Mouse (Mus musculus): ENCODE measurements around the gene Zbtb16. TPM values are rescaled to one million over a fixed set of nuclear protein-coding genes. Genes with fewer than 3 reads are reported as not detected.

Zbtb16 gene
- total and polyA plus RNA-seq, 2 experiments, result 7.2 to 24.2 TPM

- no peak overlapping the region for H3K9ac ChIP-seq (ENCODE audit: low read depth, low read length)
- H3K4me3 ChIP-seq (ENCODE audit: insufficient read depth, low read depth, low read length), result no peak overlapping the region
- no peak overlapping the region for H3K27ac ChIP-seq (replicated peaks; ENCODE audit: insufficient read depth, low read depth, low read length)
- peak; percentile 13 for DNase-seq (ENCODE audit: extremely low read depth, low read depth, low spot score)
- H3K4me1 ChIP-seq (ENCODE audit: control insufficient read depth, insufficient read depth, low read length), result peaks cover 54% of the 10 kb centered on the region
- TF ChIP-seq CTCF (IDR thresholded peaks at IDR 0.05; ENCODE audit: low read depth, low read length) (no peak), POLR2A (IDR thresholded peaks at IDR 0.05; ENCODE audit: extremely low read depth, insufficient read depth, low read length) (no peak)
- H3K36me3 ChIP-seq (ENCODE audit: control insufficient read depth, insufficient read depth, low read length), result 0 out of 2 replicates have a peak, but pooled peaks cover 2% of the 10 kb centered on the region
- no peaks in the 10 kb centered on the region for H3K27me3 ChIP-seq (ENCODE audit: control insufficient read depth, insufficient read depth, low read length)
- peaks cover 33% of the 10 kb centered on the region; the same call in 1 of the 2 replicates for H3K79me2 ChIP-seq (ENCODE audit: control insufficient read depth, insufficient read depth, low read length)
- 71% methylated on average over 9 of the region's 9 CpGs for WGBS
Measured at GRCm38 (mm10) chr9:48821431-48821830, 14.6 kb downstream of the Zbtb16 start.

GRCm38 (mm10) chr9:48820791-48821190, 15.2 kb downstream of the Zbtb16 start:
- 88% methylated on average over 3 of the region's 3 CpGs for WGBS
- peak; percentile 34 for DNase-seq (ENCODE audit: extremely low read depth, low read depth, low spot score)
- Histone ChIP-seq H3K4me1 (ENCODE audit: control insufficient read depth, insufficient read depth, low read length) (peaks cover 50% of the 10 kb centered on the region), H3K27me3 (ENCODE audit: control insufficient read depth, insufficient read depth, low read length) (no peaks in the 10 kb centered on the region), H3K79me2 (ENCODE audit: control insufficient read depth, insufficient read depth, low read length) (peaks cover 33% of the 10 kb centered on the region; the same call in 1 of the 2 replicates), H3K9ac (ENCODE audit: low read depth, low read length) (no peak overlapping the region), H3K36me3 (ENCODE audit: control insufficient read depth, insufficient read depth, low read length) (0 out of 2 replicates have a peak, but pooled peaks cover 2% of the 10 kb centered on the region), H3K4me3 (ENCODE audit: insufficient read depth, low read depth, low read length) (no peak overlapping the region), H3K27ac (replicated peaks; ENCODE audit: insufficient read depth, low read depth, low read length) (no peak overlapping the region)
- TF ChIP-seq POLR2A (IDR thresholded peaks at IDR 0.05; ENCODE audit: extremely low read depth, insufficient read depth, low read length), result no peak
- TF ChIP-seq CTCF (IDR thresholded peaks at IDR 0.05; ENCODE audit: low read depth, low read length), result no peak

GRCm38 (mm10) chr9:48819695-48820094, 16.3 kb downstream of the Zbtb16 start:
- H3K27me3 ChIP-seq (ENCODE audit: control insufficient read depth, insufficient read depth, low read length), result no peaks in the 10 kb centered on the region
- WGBS, result 21% methylated on average over 10 of the region's 10 CpGs
- H3K79me2 ChIP-seq (ENCODE audit: control insufficient read depth, insufficient read depth, low read length), result peaks cover 42% of the 10 kb centered on the region; the same call in 1 of the 2 replicates
- H3K9ac ChIP-seq (ENCODE audit: low read depth, low read length), result peak overlapping the region; percentile 41
- H3K36me3 ChIP-seq (ENCODE audit: control insufficient read depth, insufficient read depth, low read length), result 0 out of 2 replicates have a peak, but pooled peaks cover 2% of the 10 kb centered on the region
- no peak overlapping the region for H3K4me3 ChIP-seq (ENCODE audit: insufficient read depth, low read depth, low read length)
- TF ChIP-seq CTCF (IDR thresholded peaks at IDR 0.05; ENCODE audit: low read depth, low read length) (no peak), POLR2A (IDR thresholded peaks at IDR 0.05; ENCODE audit: extremely low read depth, insufficient read depth, low read length) (no peak)
- H3K27ac ChIP-seq (replicated peaks; ENCODE audit: insufficient read depth, low read depth, low read length), result peak overlapping the region; percentile 70
- peaks cover 45% of the 10 kb centered on the region for H3K4me1 ChIP-seq (ENCODE audit: control insufficient read depth, insufficient read depth, low read length)
- DNase-seq (ENCODE audit: extremely low read depth, low read depth, low spot score), result peak; percentile 87

- TF ChIP-seq CTCF (IDR thresholded peaks at IDR 0.05; ENCODE audit: low read depth, low read length), result no peak
- TF ChIP-seq POLR2A (IDR thresholded peaks at IDR 0.05; ENCODE audit: extremely low read depth, insufficient read depth, low read length), result no peak
Measured at GRCm38 (mm10) chr9:48819137-48819536, 16.9 kb downstream of the Zbtb16 start.

GRCm38 (mm10) chr9:48817907-48818306, 18.1 kb downstream of the Zbtb16 start:
- no peak for DNase-seq (ENCODE audit: extremely low read depth, low read depth, low spot score)
- no peak overlapping the region for H3K4me3 ChIP-seq (ENCODE audit: insufficient read depth, low read depth, low read length)
- peaks cover 45% of the 10 kb centered on the region for H3K4me1 ChIP-seq (ENCODE audit: control insufficient read depth, insufficient read depth, low read length)
- WGBS, result 74% methylated on average over 4 of the region's 4 CpGs
- no peaks in the 10 kb centered on the region for H3K27me3 ChIP-seq (ENCODE audit: control insufficient read depth, insufficient read depth, low read length)
- no peak overlapping the region for H3K27ac ChIP-seq (replicated peaks; ENCODE audit: insufficient read depth, low read depth, low read length)
- TF ChIP-seq POLR2A (IDR thresholded peaks at IDR 0.05; ENCODE audit: extremely low read depth, insufficient read depth, low read length), result no peak
- TF ChIP-seq CTCF (IDR thresholded peaks at IDR 0.05; ENCODE audit: low read depth, low read length), result no peak
- H3K36me3 ChIP-seq (ENCODE audit: control insufficient read depth, insufficient read depth, low read length), result no peaks in the 10 kb centered on the region
- peaks cover 47% of the 10 kb centered on the region; the same call in 1 of the 2 replicates for H3K79me2 ChIP-seq (ENCODE audit: control insufficient read depth, insufficient read depth, low read length)
- H3K9ac ChIP-seq (ENCODE audit: low read depth, low read length), result no peak overlapping the region

More at GRCm38 (mm10) chr9:48819137-48819536, 16.9 kb downstream of the Zbtb16 start:
- Histone ChIP-seq H3K27ac (replicated peaks; ENCODE audit: insufficient read depth, low read depth, low read length) (peak overlapping the region; percentile 70), H3K27me3 (ENCODE audit: control insufficient read depth, insufficient read depth, low read length) (no peaks in the 10 kb centered on the region), H3K9ac (ENCODE audit: low read depth, low read length) (no peak overlapping the region), H3K4me1 (ENCODE audit: control insufficient read depth, insufficient read depth, low read length) (peaks cover 45% of the 10 kb centered on the region), H3K79me2 (ENCODE audit: control insufficient read depth, insufficient read depth, low read length) (peaks cover 42% of the 10 kb centered on the region; the same call in 1 of the 2 replicates), H3K4me3 (ENCODE audit: insufficient read depth, low read depth, low read length) (no peak overlapping the region), H3K36me3 (ENCODE audit: control insufficient read depth, insufficient read depth, low read length) (0 out of 2 replicates have a peak, but pooled peaks cover 2% of the 10 kb centered on the region)
- WGBS, result 27% methylated on average over 3 of the region's 3 CpGs
- DNase-seq (ENCODE audit: extremely low read depth, low read depth, low spot score), result peak; percentile 80

- WGBS, result 78% methylated on average over 7 of the region's 7 CpGs
- Histone ChIP-seq H3K27ac (replicated peaks; ENCODE audit: insufficient read depth, low read depth, low read length) (no peak overlapping the region), H3K4me1 (ENCODE audit: control insufficient read depth, insufficient read depth, low read length) (peaks cover 41% of the 10 kb centered on the region), H3K79me2 (ENCODE audit: control insufficient read depth, insufficient read depth, low read length) (peaks cover 45% of the 10 kb centered on the region), H3K9ac (ENCODE audit: low read depth, low read length) (no peak overlapping the region), H3K4me3 (ENCODE audit: insufficient read depth, low read depth, low read length) (no peak overlapping the region), H3K27me3 (ENCODE audit: control insufficient read depth, insufficient read depth, low read length) (no peaks in the 10 kb centered on the region), H3K36me3 (ENCODE audit: control insufficient read depth, insufficient read depth, low read length) (no peaks in the 10 kb centered on the region)
- no peak for DNase-seq (ENCODE audit: extremely low read depth, low read depth, low spot score)
- TF ChIP-seq CTCF (IDR thresholded peaks at IDR 0.05; ENCODE audit: low read depth, low read length) (no peak), POLR2A (IDR thresholded peaks at IDR 0.05; ENCODE audit: extremely low read depth, insufficient read depth, low read length) (no peak)
Measured at GRCm38 (mm10) chr9:48817399-48817793, 18.6 kb downstream of the Zbtb16 start.
